Mouse (Mus musculus) adipose tissue, adult 10 weeks (tissue): Measurements from ENCODE around the gene Arfip2. TPM values are rescaled to one million over a fixed set of nuclear protein-coding genes. Genes with fewer than 3 reads are reported as not detected.

Experiments
- polyA plus RNA-seq: library from polyadenylated mRNA; stranded (reverse); fragments of 350-450 nt; fragmentation: Illumina TruSeq; extraction: RNeasy Lipid Tissue Mini Kit (QIAGEN cat#74804); gene quantifications from one replicate; pipeline ENCODE4 v1.2.3, GENCODE M21; 2014; ENCODE audit warnings: low read depth, low replicate concordance

Gene Arfip2
- polyA plus RNA-seq = 69.0 TPM

DNA sequence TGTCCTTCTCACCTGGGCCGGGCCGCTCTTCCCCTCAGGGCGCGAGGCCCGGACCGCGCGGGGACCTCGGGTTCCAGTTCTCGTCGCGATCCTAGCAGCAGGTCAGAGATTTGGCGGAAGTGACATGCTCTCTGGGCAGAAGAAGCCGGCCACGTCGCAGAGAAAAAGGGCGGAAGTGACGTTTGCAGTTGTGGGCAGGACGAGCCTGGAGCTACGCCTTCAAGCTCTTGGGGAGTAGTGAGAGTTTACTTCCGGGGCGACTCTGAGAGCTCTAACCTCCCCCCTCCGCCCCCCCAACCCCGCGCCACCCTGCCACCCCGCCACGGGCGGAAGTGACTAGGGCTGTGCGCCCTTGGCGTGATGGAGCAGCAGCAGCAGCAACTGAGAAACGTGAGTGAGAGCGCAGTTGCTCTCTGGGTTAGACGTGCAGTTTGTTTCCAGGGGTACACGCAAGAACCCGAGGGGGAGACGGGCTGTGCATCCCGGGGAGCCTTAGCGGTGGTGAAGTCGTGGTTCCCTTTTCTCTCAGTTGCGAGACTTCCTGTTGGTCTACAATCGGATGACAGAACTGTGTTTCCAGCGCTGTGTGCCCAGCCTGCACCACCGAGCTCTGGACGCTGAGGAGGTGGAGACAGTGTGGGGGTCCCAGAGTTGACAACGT, at the start of gene Arfip2, which contains the start of gene Gm45799:
TSS of gene Arfip2 (minus strand) at position 184 of the 661 bp plus-strand sequence.
TSS of gene Gm45799 (plus strand) at position 320 of the 661 bp plus-strand sequence.

DNA sequence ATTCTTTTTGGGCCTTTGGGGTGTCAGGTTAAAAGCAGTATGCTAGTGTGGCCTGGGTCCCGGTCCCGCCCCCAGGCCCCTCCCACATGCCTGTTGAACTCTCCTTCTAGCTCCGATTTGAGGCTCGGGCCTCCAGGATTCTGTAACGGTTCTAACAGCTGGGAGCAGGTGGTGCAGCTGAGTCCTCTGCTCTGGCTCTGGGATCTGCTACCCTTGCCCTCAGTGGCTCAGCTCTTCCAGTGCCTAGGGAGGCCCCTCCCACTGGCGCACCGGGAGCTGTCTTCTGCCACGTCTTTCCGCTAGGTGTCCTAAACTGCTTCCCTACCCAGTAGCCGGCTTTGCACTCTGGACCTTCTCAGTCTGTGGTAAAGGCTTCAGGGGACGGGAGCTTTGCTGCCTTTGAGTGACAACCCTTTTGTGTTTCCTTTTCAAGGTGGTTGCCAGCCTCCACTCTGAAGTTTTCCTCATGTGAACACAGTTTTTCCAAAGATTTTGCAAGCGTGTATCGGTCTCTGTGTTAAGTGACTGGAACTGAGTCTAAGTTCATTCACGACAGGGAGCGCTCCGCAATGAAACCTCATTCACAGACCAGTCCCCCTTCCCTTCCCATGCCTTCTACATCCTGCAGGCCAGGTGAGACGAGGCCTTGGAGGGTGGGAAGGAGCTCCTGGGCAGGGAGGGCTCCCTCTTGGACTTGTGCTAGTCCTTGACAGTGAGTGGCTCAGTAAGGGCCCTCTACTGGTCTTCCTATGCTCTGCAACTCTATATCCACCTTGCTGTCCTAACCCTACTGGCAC, 10.6 kb upstream of the Arfip2 start, which contains the start of gene Dnhd1:
TSS of gene Dnhd1 (plus strand) at position 189 of the 797 bp plus-strand sequence.

DNA sequence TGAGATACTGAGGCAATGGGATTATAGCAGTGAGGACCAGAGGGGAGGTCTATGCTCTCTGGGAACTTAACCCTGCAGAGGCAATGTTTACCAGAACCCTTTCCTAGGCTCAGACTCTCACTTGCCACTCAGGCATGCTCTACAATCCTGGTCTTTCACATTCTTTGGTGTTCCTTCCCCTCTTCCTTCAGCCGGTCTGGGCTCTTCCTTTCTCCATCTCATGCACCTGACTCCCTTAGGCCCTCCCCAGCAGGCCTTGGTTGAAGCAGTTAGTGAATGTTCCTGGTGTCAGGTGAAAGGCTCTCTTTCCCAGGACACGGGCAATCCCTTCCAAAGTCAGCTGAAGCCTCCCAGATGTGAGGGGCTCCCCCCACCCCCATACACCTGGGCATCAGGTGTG, 460 bp downstream of the Arfip2 start, which contains the start of gene Timm10b:
TSS of gene Timm10b (plus strand) at position 301 of the 400 bp plus-strand sequence.

DNA sequence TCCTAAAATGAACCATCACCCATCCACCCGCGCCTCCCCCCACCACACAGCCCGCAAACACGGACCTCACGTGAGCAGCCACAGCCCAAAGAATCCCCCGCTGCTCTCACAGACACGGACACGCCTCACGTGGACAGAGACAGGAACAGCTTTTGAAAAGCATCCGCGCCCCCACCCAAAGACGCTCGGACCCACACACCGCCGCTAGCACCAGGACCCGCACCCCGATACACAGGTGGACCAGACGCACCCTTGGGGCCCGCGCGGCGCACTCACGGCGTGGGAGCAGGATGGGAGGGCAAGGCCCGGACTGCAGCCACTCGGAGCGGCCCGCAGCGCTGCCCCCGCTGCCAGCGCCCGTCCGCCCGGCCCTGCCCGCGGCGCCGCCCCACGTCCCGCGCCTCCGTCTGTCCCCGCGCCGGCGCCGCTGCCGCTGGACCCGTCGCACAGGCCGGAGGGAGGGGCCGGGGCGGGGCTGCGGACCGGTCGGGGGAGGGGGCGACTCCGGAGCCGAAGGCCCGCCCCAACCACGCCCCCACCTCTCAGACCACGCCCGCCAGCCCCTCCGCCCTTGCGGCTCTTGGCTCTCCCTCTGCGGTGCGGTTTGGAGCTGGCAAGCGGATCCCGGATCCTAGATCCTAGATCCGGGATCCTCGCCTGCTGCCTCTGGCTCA, 7.0 kb downstream of the Arfip2 start, which contains the start of gene Trim3:
TSS of gene Trim3 (minus strand) at position 445 of the 674 bp plus-strand sequence.

Other genes starting within 250 kb of the Arfip2 start
- gene Fam160a2, start 240.4 kb downstream of the Arfip2 start, polyA plus RNA-seq = 29.8 TPM
- gene Cnga4, start 235.8 kb downstream of the Arfip2 start, polyA plus RNA-seq = 0.62 TPM
- gene Cckbr, start 214.7 kb downstream of the Arfip2 start, polyA plus RNA-seq = 0.45 TPM
- gene Cavin3, start 158.1 kb downstream of the Arfip2 start, polyA plus RNA-seq = 105 TPM
- gene Smpd1, start 86.1 kb downstream of the Arfip2 start, polyA plus RNA-seq = 58.4 TPM
- 9.9 TPM for gene Apbb1, start 58.8 kb downstream of the Arfip2 start, polyA plus RNA-seq
- gene Hpx, start 40.3 kb downstream of the Arfip2 start, polyA plus RNA-seq = 1.1 TPM
- 37.7 TPM for gene Trim3, start 6.8 kb downstream of the Arfip2 start, polyA plus RNA-seq
- 82.5 TPM for gene Timm10b, start 360 bp downstream of the Arfip2 start, polyA plus RNA-seq
- gene Gm45799, start 136 bp upstream of the Arfip2 start, polyA plus RNA-seq = 9.6 TPM
- gene Dnhd1, start 10.4 kb upstream of the Arfip2 start, polyA plus RNA-seq = 4.4 TPM
- gene Ilk, start 96.2 kb upstream of the Arfip2 start, polyA plus RNA-seq = 189 TPM
- 23.5 TPM for gene Rrp8, start 97.0 kb upstream of the Arfip2 start, polyA plus RNA-seq
- 152 TPM for gene Taf10, start 103.9 kb upstream of the Arfip2 start, polyA plus RNA-seq
- 85.5 TPM for gene Tpp1, start 111.8 kb upstream of the Arfip2 start, polyA plus RNA-seq
- gene Dchs1, start 147.2 kb upstream of the Arfip2 start, polyA plus RNA-seq = 2.7 TPM
- 168 TPM for gene Mrpl17, start 170.7 kb upstream of the Arfip2 start, polyA plus RNA-seq